Comparison of ENCODE assay signal across 12 mouse cellular contexts in genomic region chr2:6459282-6460047, GRCm38 (mm10).
A peak's percentile ranks its signal among the peaks of the same experiment; 100 is the strongest.
DNase-seq lines count a peak whose midpoint lies in the region; ATAC-seq and TF ChIP-seq lines count a peak whose summit lies in the region.
"Had no signal": no experiment of that assay in that cellular context is flagged by ENCODE, and none has a peak within 500 bp of the region (broad histone marks: within the 10 kb centered on the region; RNA-seq: fewer than 3 reads in every experiment).

No protein-coding gene starts in this region.

- in situ Hi-C loops in ES-E14 (cut with MboI; ENCODE audit: low sequenced_read_pairs in 2 of 2, unreplicated experiment in 2 of 2), result no loop called here

- H3K4me2 ChIP-seq in liver, postnatal 0 days (ENCODE audit: low read depth, low read length), result no peak overlapping the region
- H3K4me2 ChIP-seq: embryonic facial prominence, embryonic 13.5 days had no signal

- no peak for TF ChIP-seq CTCF in liver, postnatal 0 days (IDR thresholded peaks at IDR 0.05; ENCODE audit: low read depth)
- TF ChIP-seq CTCF in thymus, adult 2 months (IDR thresholded peaks at IDR 0.05; ENCODE audit: borderline replicate concordance, control insufficient read depth, extremely low read depth, insufficient read depth, low read length, poor library complexity), result no peak

- 0 out of 2 replicates have a peak, but pooled peaks have one; percentile 23 for ATAC-seq in liver, postnatal 0 days
- no peak for ATAC-seq in erythroid progenitor cell, adult 5-6 weeks (replicated peaks; ENCODE audit: low FRiP score, poor library complexity, severe bottlenecking)
- ATAC-seq: midbrain, embryonic 16.5 days had no signal

- no peak overlapping the region for H3K27ac ChIP-seq in liver, postnatal 0 days (ENCODE audit: low read depth)
- H3K27ac ChIP-seq in ES-E14 (ENCODE audit: insufficient read depth, low read depth, low read length, poor library complexity, severe bottlenecking), result no peak overlapping the region
- H3K27ac ChIP-seq in thymus, adult 2 months (ENCODE audit: control insufficient read depth, insufficient read depth, low read length), result no peak overlapping the region
- no peak overlapping the region for H3K27ac ChIP-seq in heart, embryonic 10.5 days
- H3K27ac ChIP-seq: embryonic facial prominence, embryonic 13.5 days had no signal

- H3K27me3 ChIP-seq in liver, postnatal 0 days (ENCODE audit: insufficient read depth, low read length), result no peaks in the 10 kb centered on the region
- H3K27me3 ChIP-seq in thymus, adult 2 months (ENCODE audit: control insufficient read depth, insufficient read depth, low read length), result no peaks in the 10 kb centered on the region
- H3K27me3 ChIP-seq in heart, embryonic 10.5 days (ENCODE audit: insufficient read depth, poor library complexity, severe bottlenecking), result no peaks in the 10 kb centered on the region
- H3K27me3 ChIP-seq: embryonic facial prominence, embryonic 13.5 days had no signal

- WGBS in liver, postnatal 0 days (ENCODE audit: insufficient replicate concordance), result 69% methylated on average over 13 of the region's 13 CpGs
- 79% methylated on average over 13 of the region's 13 CpGs for WGBS in thymus, adult 2 months
- WGBS in heart, embryonic 10.5 days, result 68% methylated on average over 13 of the region's 13 CpGs

- no peak for TF ChIP-seq EP300 in liver, postnatal 0 days (IDR thresholded peaks at IDR 0.05; ENCODE audit: low read depth)

- DNase-seq in liver, postnatal 0 days, result no peak
- no peak for DNase-seq in liver
- peak; percentile 59 for DNase-seq in ES-E14 (ENCODE audit: low read depth, low spot score)
- peak; percentile 37 for DNase-seq in induced T-regulatory cell, adult 2 months (ENCODE audit: low read depth)
- DNase-seq in thymus, adult 2 months, result peak; percentile 54
- no peak for DNase-seq in heart, embryonic 10.5 days (ENCODE audit: low spot score)
- DNase-seq: adrenal gland, postnatal 25 days; cerebellum, adult 9-10 months; kidney, adult 18-20 months had no signal

- no peak for TF ChIP-seq POLR2A in thymus, adult 2 months (IDR thresholded peaks at IDR 0.05; ENCODE audit: control insufficient read depth, extremely low read depth, insufficient read depth, low read length, poor library complexity)

- no peaks in the 10 kb centered on the region for H3K4me1 ChIP-seq in liver, postnatal 0 days (ENCODE audit: insufficient read depth)
- H3K4me1 ChIP-seq in ES-E14 (ENCODE audit: control insufficient read depth in 2 of 2, insufficient read depth in 2 of 2, low read length in 2 of 2, poor library complexity in 1 of 2), result peaks cover 5 to 13% of the 10 kb centered on the region in 2 experiments; a peak in 2 of 4 replicates
- H3K4me1 ChIP-seq in thymus, adult 2 months (replicated peaks; ENCODE audit: control insufficient read depth, insufficient read depth, low read length), result no peaks in the 10 kb centered on the region
- peaks cover 16% of the 10 kb centered on the region; the same call in 1 of the 2 replicates for H3K4me1 ChIP-seq in heart, embryonic 10.5 days

- H3K9ac ChIP-seq in liver, postnatal 0 days (replicated peaks), result no peak overlapping the region
- H3K9ac ChIP-seq in ES-E14 (ENCODE audit: insufficient read depth, low read depth, low read length, poor library complexity, severe bottlenecking), result no peak overlapping the region
- H3K9ac ChIP-seq: embryonic facial prominence, embryonic 13.5 days had no signal

- no peaks in the 10 kb centered on the region for H3K9me3 ChIP-seq in liver, postnatal 0 days (ENCODE audit: low read length)
- no peaks in the 10 kb centered on the region for H3K9me3 ChIP-seq in ES-E14 (ENCODE audit: control insufficient read depth, insufficient read depth, low read depth, low read length)
- H3K9me3 ChIP-seq in heart, embryonic 10.5 days, result 0 out of 2 replicates have a peak, but pooled peaks cover 4% of the 10 kb centered on the region
- H3K9me3 ChIP-seq: embryonic facial prominence, embryonic 13.5 days had no signal

- no peaks in the 10 kb centered on the region for H3K36me3 ChIP-seq in liver, postnatal 0 days (replicated peaks; ENCODE audit: insufficient read depth, low read length)
- no peaks in the 10 kb centered on the region for H3K36me3 ChIP-seq in ES-E14 (ENCODE audit: control insufficient read depth, insufficient read depth, low read length, poor library complexity, severe bottlenecking)
- no peaks in the 10 kb centered on the region for H3K36me3 ChIP-seq in thymus, adult 2 months (ENCODE audit: control insufficient read depth, insufficient read depth, low read length)
- H3K36me3 ChIP-seq in heart, embryonic 10.5 days, result no peaks in the 10 kb centered on the region
- H3K36me3 ChIP-seq: embryonic facial prominence, embryonic 13.5 days had no signal

- H3K4me3 ChIP-seq in liver, postnatal 0 days (ENCODE audit: low read depth, low read length), result no peak overlapping the region
- H3K4me3 ChIP-seq in ES-E14 (ENCODE audit: insufficient read depth in 1 of 2, low read depth in 1 of 2, low read length in 2 of 2, poor library complexity in 1 of 2, severe bottlenecking in 1 of 2), result no peak overlapping the region
- no peak overlapping the region for H3K4me3 ChIP-seq in thymus, adult 2 months (ENCODE audit: control insufficient read depth, insufficient read depth, low read length)
- H3K4me3 ChIP-seq in heart, embryonic 10.5 days, result no peak overlapping the region
- H3K4me3 ChIP-seq: embryonic facial prominence, embryonic 13.5 days had no signal

TF ChIP-seq in ES-E14, 5 proteins besides CTCF, POLR2A, EP300 and RAD21:
- no peak for TF ChIP-seq ZC3H11A (IDR thresholded peaks at IDR 0.05; ENCODE audit: borderline replicate concordance, low read depth, low read length)
- no peak for TF ChIP-seq CHD2 (IDR thresholded peaks at IDR 0.05; ENCODE audit: low read depth, low read length)
- TF ChIP-seq ZNF384 (IDR thresholded peaks at IDR 0.05; ENCODE audit: low read depth, low read length), result no peak
- no peak for TF ChIP-seq HCFC1 (IDR thresholded peaks at IDR 0.05; ENCODE audit: borderline replicate concordance, insufficient read depth, low read length)
- TF ChIP-seq MAFK (IDR thresholded peaks at IDR 0.05; ENCODE audit: insufficient read depth, low read depth, low read length), result no peak
TF ChIP-seq in ES-E14: peak in this region for 0.

Comparison
In these comparisons a context has a peak if more than half of its experiments do, and no peak if none do; other contexts are left out.
1. DNase-seq: peak in ES-E14 (single experiment), induced T-regulatory cell, adult 2 months (single experiment) and thymus, adult 2 months (single experiment); none in liver, postnatal 0 days (single experiment), liver (single experiment) and heart, embryonic 10.5 days (single experiment).